Mouse (Mus musculus): Measurements from ENCODE around the gene Ddx1. TPM values are rescaled to one million over a fixed set of nuclear protein-coding genes. Genes with fewer than 3 reads are reported as not detected.
"Not testable (repeated sequence)": the region's sequence is repeated elsewhere in the genome, so short reads cannot be mapped to it uniquely, and the experiment has no call there.

Gene Ddx1
- total RNA-seq, 2 experiments from 2014 or later = 120 to 123 TPM

- no peak for DNase-seq
These were observed 46.7 kb downstream of the Ddx1 start for GRCm38 (mm10) chr12:13202322-13202721.

DNA sequence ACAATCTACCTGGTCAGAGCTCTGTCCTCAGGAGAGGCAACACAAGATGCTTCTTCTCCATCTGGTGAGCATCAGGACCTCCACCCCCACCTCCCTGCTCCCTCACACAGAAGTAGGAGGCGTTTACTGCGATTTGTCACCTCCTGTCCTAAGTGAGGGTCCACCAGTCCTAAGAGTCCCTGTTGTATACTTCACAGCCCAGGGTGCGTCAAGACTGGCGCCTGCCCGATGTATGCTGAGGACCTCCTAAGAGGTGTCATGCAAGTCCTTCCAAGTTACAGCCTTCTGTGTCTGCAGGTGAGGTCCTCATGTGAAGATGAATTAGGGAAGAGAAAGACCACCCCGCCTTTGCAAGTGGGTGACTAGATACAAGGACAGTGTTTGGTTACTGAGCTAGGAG lies 48.4 kb downstream of the Ddx1 start:
- no peak for DNase-seq

- no peak for DNase-seq
These were observed 49.4 kb downstream of the Ddx1 start for GRCm38 (mm10) chr12:13199338-13200301.

DNA sequence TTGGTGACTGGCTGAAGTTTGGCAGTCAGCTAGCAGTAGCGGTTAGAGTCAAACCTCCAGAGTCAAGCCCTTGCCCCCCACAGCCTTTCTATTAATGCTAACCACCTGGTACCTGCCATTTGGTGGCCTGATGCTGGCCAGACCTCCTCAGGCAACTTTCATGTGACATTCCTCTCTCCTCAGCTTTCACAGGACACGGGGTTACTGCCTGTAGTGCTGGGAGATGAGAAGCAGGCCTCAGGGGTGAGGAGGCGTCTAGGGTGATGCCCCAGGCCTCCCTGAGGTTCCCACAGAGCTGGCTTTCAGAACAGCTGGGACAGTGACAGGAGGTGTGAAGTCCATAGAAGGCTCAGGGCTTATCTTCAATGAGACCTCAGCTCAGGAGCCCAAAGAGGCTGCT lies 50.9 kb downstream of the Ddx1 start:
- no peak for DNase-seq

DNA sequence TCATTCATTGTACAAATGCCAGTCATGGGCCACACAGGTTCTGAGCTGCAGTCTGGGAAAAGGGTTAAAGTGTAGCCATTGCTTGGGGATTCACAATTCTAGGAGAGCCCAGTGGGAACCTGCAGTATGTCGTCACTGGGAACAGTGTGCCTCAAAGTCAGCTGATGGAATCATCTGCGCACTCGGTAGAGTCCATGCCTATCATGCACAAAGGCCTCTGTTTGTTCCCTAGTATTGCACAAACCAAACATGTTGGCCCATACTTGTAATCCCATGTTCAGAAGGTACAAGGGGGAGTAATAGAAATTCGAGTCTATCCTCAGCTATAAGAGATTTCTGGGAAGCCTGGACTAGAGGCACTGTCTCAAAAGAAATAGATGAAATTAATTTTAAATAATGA lies 52.9 kb downstream of the Ddx1 start:
- DNase-seq = no peak

GRCm38 (mm10) chr12:13195506-13195905 lies 53.5 kb downstream of the Ddx1 start:
- no peak for DNase-seq

DNA sequence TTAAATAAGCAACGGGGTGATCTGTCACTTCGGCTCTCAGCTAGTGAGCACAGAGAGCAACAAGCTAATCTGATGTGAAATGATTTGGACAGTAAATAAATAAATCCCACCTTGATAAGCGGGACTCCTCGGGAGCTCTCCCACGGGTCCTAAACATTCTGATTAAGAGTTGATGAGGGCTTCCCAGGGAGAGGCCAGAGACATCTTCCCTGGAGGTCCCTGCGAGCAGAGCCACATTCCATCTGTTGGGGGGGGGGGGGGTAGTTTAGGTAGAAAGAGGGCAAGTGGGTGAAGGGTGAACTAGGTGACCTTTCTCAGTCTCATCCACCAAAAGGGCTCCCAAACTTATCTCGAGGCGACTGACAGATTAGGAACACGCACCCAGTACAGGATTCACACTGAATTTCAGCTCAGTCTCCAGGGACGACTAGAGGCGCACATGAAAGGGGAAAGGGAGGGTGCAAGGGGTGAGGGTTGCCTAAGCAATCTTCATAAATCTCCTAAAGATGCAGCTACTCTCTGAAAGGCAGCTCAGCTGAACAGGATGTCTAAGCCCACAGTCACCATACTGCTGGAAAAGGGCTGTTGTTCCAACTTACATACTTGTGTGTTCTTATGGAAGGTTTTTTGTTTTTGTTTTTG lies 60.8 kb downstream of the Ddx1 start:
- no peak for DNase-seq

- no peak for DNase-seq
These were observed 62.8 kb downstream of the Ddx1 start for GRCm38 (mm10) chr12:13186209-13186608.

DNA sequence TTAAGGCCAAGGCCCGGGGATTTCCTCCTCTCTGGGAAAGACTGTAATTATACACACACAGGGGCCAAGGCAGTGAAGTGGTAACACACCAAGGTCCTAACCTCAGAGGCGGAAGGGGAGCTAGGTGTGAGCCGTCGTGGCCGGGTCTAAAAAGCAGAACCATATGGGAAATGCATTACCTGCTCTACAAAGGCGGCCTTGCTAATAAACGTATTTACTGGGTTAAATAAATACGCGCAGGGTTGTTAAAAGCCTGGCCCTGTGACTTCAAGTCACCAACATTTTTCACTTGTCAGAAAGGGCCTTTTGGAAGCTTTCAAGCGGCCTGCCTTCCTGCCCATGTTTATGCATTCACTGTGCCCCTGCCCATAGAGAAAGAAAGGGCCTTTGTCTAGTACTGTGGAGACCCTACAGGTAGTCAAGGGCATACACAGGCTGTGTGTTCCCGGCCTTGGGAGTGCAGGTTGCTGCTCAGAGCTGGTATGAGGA lies 64.1 kb downstream of the Ddx1 start:
- DNase-seq = no peak

- DNase-seq = not testable (repeated sequence)
These were observed 64.9 kb downstream of the Ddx1 start for GRCm38 (mm10) chr12:13184136-13184535.

DNA sequence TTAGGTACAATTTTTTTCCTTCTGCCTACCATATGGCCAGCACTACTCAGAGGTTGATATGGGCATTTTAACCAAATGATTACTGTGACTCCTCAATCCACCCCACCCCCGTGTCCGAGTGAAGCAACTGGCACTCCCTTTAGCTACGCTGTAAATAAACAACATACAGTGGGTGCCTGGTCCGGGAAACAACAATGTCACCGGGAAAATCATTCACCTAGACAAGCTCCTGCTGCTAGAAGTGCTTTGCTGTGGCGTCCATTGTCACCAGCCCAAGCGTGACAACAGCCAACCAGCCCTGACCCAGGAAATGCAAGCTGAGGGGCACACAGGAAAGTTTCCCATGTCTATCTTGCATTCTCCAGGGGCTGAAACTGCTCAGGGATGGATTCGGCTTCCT lies 66.8 kb downstream of the Ddx1 start:
- no peak for DNase-seq

DNA sequence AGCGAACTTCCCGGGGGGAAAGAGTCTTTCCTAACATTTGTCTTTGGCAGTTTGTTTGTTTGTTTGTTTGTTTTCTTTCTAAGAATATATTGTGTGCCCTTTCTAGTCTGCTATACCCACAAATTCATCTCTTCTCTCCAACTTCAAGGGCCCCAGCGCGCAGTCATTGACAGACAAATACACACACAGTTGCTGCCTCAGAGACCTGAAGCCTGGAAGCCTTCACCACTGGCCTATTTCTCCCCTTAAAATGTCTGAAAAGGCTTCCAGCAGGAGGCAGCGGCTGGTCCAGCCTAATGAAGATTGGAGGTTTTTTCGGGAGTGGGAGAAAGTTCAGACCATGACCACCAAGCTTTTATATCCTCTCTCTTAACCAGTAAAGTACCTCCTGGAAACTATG lies 67.3 kb downstream of the Ddx1 start:
- DNase-seq = no peak

GRCm38 (mm10) chr12:13180715-13181335 lies 68.2 kb downstream of the Ddx1 start:
- DNase-seq = no peak

DNA sequence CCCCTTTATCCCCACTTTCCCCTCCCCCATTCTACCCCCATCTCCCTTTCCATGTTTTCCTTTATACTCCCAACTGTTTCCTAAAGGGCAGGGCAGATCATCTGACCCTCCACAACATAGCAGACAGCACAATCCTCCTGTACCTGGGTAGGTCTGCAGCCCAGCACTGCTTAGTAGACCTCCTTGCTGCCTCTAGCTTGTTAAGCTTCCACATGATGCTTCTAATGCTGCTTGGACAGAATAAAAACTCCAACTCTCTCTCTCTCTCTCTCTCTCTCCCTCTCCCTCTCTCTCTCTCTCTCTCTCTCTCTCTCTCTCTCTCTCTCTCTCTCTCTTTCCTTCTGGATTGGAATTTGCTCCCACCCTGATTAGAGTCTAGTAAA lies 68.7 kb downstream of the Ddx1 start:
- DNase-seq = no peak

DNA sequence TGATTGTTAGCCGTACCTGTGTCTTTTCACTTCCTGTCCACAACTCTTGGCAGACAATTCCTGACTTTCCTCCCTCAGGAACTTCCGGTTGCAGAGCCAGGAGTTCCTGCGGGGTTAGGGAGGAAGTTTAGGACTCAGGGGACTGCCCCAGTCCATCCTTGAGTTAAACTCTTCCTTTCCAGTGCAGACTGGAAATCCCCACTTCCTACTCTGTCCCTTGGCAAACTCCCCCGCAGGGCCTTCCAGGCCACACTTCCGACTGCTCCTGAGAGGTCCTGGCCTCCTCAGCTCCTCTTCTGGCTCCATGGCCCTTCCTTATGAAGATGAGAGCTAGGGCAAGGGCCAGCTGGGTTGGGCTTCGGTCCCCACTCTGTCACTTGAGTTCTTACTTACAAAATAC lies 71.4 kb downstream of the Ddx1 start:
- DNase-seq = no peak

DNA sequence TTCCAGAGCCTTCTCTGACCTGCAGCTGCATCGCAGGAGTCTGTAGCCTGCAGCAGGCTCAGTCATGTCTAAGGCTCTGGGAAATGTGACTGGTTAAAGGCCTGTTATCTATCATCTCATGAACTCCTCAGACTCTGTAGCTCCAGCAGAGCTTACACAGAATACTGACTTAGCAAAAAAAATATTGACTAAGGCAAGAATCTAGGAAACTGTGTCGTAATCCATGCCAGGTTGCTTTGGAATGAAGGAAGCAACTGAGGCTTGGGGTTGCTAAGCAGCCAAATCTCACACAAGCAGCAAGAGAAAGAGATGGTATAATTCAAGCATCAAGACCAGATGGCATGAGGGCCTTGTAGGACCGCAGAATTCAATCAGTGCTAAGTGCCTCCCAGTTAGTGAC lies 72.1 kb downstream of the Ddx1 start:
- no peak for DNase-seq

- DNase-seq = no peak
These were observed 72.9 kb downstream of the Ddx1 start for GRCm38 (mm10) chr12:13176136-13176535.

DNA sequence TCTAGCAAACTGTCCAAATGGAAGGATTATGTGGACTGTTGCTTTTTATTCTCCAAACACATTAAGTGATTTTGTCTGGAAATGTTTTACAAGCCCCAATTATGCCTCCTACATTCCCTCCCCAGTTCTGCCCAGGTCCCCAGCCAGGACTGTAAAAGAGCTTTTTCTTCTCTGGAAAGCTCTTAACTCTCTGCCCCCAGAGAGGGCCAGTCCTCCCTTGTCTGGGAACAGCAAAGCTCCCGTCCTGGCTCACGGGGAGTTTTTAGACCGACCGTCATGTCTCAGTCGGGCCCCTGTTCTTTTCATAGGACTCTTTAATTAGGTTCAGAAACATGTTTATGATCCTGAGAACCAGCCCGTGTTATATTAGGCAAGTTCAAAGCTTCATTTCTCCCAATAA lies 75.0 kb downstream of the Ddx1 start:
- DNase-seq = no peak

- DNase-seq = no peak
These were observed 80.9 kb downstream of the Ddx1 start for GRCm38 (mm10) chr12:13168073-13168472.

- DNase-seq = peak in 1 of 2 experiments; percentile 18
These were observed 81.9 kb downstream of the Ddx1 start for GRCm38 (mm10) chr12:13167116-13167515.

Data from layer of hippocampus, postnatal 36 days (tissue).